Mouse (Mus musculus) cerebellum, postnatal 36 days (tissue): ENCODE data around the gene Lrp1.

Experiments used
- DNase-seq, 2 experiments: peaks; one replicate each; pipeline ENCODE4 v3.0.0; 2021 to 2022; ENCODE audit warnings: mixed read lengths in 2 of 2

Gene Lrp1

GRCm38 (mm10) chr10:127517941-127518340 is 103.0 kb downstream of the Lrp1 start:
- no peak for DNase-seq

GRCm38 (mm10) chr10:127516576-127517260 is 104.2 kb downstream of the Lrp1 start:
- DNase-seq, result no peak

DNA sequence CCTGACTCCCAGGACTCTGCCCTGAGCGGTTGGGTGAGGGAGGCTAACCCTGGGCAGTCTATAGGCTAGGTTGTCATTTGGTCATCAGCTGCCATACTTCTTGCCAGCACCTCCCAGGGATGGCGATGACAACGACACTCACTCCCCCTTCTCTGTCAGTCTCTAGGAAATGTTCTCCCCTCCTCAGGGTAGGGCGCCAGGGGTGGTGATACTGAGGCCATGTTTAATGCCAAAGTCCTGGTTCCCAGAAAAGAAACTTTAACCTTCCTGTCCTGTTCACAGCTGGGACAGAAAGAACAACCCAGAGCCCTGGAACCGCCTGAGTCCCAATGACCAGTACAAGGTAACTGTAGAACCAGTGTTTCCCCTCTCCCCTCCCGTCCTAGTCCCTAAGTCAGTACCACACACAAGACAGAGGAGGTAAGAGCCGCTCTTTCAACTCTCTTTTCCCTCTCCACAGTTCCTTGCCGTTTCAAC is 104.9 kb downstream of the Lrp1 start:
- no peak for DNase-seq

DNA sequence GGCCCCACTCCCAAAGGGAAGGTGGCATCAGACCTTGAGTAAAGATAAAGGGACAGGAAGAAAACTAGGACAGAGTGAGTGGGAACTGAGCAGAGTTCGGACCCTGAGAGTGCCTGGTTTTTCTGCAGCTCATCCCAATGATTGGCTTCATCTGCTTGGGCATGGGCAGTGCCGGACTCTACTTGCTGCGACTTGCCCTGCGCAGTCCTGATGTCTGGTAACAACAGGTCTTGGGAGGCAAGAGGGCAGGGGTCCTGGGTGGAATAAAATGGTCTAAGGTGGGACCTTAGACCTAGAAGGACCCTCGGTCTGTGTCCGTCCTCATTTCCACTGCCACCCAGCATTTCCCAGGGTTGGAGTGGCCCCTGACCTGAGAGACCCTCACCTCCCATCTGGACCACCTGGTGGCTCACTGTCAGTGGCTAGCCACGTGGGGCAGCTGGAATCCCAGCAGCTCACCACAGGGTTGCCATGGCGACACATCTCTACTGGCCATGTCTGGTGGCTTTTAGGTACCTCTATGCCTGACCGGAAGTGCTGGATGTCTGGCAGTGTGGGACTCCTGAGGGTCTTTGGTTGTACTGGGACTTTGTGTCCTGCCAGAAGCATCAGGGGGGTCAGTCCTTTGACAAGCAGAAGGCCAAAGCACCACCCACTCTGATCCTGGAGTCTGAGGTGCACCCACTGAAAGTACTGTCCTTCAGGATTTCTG is 105.5 kb downstream of the Lrp1 start:
- DNase-seq, result no peak

DNA sequence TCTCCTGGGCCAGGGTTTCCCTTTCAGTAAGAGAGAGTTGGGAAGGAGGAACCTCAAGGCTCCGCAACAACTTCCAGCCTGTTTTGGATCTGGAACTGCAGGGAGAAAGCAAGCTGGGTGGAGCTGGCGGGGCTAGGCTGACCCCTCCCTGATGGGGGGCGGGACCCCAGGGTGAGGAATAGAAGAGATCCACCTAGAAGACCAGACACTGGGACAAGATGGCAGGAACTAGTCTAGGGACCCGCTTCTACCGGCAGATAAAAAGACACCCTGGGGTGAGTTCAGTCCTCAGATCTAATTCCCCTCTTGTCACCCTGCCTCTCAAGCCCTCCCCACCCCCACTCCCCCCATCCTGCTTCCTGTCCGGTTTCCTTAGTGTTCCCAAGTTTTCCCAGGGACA is 106.2 kb downstream of the Lrp1 start, which contains the start of gene Ndufa4l2:
TSS of gene Ndufa4l2 (plus strand) at position 204 of the 400 bp plus-strand sequence.
- DNase-seq, result no peak

DNA sequence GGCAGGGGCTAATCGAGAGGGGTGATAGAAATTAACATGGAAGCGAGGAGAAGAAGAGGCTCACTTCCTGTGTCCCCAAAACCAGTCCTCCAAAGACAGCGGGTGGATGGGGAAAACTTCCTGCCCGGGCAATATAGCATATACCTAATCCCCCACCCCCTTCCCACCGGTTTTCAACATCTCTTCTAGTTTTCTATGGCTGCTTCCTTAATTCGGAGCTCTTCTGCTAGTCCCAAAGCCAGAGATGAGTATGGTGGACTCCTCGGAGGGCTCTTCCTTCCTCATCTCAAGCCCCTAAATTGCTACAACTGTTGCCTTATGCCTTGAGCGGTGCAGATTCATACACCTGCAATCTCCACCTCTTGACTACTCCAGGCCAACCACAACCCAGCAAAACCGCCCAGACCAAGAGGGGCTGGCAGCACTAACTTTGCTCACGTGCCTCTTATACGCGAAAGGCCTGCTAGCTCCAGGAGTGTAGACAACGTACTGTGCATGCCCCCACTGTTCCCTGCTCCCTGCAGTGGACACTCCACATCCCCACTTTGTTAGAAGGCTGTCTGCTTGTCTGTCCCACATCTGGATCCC is 106.7 kb downstream of the Lrp1 start:
- no peak for DNase-seq

DNA sequence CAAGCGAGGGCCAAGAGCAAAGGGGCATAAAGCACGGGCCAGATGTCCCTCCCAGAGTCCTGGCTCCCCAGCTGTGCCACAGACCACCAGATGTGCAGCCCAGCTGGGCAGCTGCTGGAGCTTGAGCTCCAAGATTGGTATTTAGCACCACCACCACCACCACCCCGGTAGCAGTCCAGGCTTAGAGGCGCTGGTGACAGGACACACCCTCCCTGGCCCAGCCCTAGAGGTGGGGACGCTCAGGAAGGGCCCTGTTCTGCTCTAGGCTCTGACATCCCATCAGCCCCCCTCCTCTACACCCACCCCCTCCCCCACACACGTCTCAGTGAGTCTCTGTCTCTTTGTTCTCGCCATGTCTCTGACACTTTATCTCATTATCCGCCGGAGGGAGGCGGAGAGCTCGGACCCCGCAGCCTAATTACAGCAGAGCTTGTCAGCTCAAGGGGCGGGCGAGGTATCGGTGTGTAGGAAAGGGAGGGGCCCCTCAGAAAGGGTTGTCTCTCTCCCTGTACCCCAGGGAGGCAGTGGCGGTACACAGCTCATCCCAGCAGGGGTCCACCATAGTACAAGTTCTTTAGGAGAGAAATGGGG is 107.4 kb downstream of the Lrp1 start:
- peak in 1 of 2 experiments; percentile 18 for DNase-seq

- peak; percentile 93 to 98 for DNase-seq
Measured at GRCm38 (mm10) chr10:127512813-127513212, 108.1 kb downstream of the Lrp1 start.

DNA sequence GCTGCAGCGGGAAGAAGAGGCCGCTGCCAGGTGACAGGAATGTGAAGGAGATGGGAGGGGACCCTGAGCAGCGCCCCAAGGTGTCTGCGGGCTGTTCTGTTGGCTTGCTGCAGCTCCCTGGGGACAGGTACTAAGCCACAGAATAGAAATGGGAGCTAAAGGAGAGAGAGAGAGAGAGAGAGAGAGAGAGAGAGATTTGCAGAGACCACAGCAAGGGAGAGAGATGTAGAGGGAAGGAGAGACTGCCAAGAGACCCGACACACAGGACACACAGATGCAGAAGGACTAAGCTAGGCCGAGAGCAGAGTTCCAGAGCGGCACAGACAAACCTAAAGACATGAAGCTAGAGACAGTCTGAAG is 108.7 kb downstream of the Lrp1 start:
- DNase-seq, result no peak

- peak; percentile 85 to 91 for DNase-seq
Measured at GRCm38 (mm10) chr10:127511634-127512306, 109.2 kb downstream of the Lrp1 start.

GRCm38 (mm10) chr10:127510895-127511617 is 109.9 kb downstream of the Lrp1 start:
- peak in 1 of 2 experiments; percentile 44 for DNase-seq

DNA sequence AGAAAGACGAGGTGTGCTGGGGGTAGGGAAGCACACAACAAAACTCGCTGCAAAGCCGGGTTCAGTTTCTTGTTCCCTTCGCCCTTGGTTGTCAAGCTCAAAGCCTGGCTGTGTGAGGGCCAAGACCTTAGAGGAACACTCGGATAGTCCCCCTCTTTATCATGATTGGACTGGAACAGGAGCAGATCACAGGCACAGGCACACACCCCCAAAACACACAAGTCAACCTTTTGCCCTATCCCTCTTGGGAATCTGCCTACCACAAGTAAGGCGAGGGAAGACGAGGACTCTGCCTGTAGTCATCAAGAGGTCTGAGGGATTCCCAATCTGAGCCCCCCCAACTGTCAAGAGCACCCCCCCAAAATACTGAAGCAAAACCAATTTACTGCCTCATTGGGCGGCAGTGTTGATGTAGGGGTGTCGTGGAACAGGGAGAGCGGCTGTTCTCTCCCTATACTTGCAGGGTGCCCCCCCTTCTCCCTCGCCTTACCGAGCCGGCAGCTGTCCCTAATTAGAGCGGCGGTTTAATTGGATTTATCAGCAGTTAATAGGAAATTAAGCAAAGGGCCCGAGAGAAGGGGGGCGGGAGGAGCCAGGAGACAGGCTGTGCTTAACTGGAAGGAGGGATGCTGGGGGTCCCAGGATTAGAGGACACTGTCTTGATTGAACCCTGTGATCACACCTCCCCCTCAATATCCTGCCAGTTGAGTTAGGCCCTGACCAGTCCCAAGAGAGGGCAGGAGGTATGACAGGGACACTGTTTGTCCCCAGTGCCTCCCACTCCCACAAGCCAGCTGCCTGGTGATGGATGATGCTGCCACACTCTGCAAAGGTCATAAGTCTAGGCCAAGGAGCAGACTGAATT is 110.9 kb downstream of the Lrp1 start:
- peak; percentile 44 for DNase-seq

GRCm38 (mm10) chr10:127509051-127509836 is 111.7 kb downstream of the Lrp1 start:
- DNase-seq, result peak; percentile 95 to 96

DNA sequence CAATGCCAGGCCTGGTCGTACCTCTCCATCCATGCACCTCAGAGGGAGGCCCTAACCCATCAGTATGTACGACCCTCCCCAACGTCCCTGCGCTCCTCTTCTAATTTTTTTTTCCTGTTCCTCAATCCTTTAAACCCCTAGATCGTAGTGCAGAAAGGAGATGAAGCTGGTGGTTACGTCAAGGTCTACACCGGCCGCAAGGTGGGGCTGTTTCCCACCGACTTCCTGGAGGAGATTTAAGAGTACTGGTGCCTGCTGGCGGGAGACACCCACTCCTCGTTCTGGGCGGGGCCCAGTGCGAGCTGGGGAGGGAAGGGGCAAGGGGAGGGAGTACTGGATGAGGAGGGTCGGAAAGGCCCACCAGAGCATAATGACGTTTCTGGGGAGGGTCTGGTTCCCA is 112.7 kb downstream of the Lrp1 start:
- peak; percentile 85 to 89 for DNase-seq

GRCm38 (mm10) chr10:127500894-127501893 is 119.8 kb downstream of the Lrp1 start, which contains the start of gene Stac3:
Gene Stac3, plus strand, starts transcription at chr10:127501686.
- DNase-seq, result no peak

- no peak for DNase-seq
Measured at GRCm38 (mm10) chr10:127500042-127500441, 120.9 kb downstream of the Lrp1 start.

DNA sequence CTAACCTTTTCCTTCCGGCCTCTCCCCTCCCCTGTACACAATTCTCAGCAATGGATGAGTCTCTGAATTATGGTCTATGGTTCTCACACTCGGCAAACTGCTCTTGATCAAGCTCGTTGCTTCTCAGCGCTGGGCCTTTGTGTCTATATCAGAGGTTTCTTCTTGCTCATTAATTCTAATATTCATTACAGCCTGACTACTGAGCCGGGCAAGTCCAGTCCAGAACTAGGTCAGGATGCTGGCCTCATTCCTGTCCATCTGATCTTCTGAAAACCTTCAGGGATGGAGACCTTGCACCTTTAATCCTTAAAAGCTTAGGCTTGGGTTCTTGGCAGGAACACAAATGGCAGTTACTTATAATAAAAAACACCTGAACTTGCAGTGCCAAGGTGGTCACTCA is 121.4 kb downstream of the Lrp1 start:
- DNase-seq, result peak in 1 of 2 experiments; percentile 32

- DNase-seq, result no peak
Measured at GRCm38 (mm10) chr10:127496156-127496555, 124.8 kb downstream of the Lrp1 start.

- DNase-seq, result no peak
Measured at GRCm38 (mm10) chr10:127492118-127492517, 128.8 kb downstream of the Lrp1 start.
